Mouse (Mus musculus) olfactory bulb, adult 2 months (tissue): ENCODE data around the gene Dnmbp.

ENCODE experiments used
- CTCF ChIP-seq: fragments of 200-500 bp; IDR thresholded peaks from 2 replicates; pipeline ENCODE4 v1.5.1; 2012; ENCODE audit warnings: low read depth, mild to moderate bottlenecking, low read length, moderate library complexity; ENCODE audit not compliant: insufficient read depth
- POLR2A ChIP-seq: fragments of 200-500 bp; IDR thresholded peaks from 2 replicates; pipeline ENCODE4 v1.6.1; 2012; ENCODE audit warnings: mild to moderate bottlenecking, low read depth, low read length, moderate library complexity; ENCODE audit not compliant: insufficient read depth

GRCm38 (mm10) chr19:43881615-43882014 is 58.4 kb downstream of the Dnmbp start:
- TF ChIP-seq POLR2A (no peak), CTCF (peak; percentile 28; the same call in 1 of the 2 replicates)
